Mouse (Mus musculus) brain, embryonic 18.5 days (tissue): Measurements from ENCODE around the gene Spag17.

Experiments
- DNase-seq: peaks from one replicate; pipeline ENCODE4 v3.0.0-alpha.2; 2012; ENCODE audit warnings: low read depth, low spot score

The Spag17 gene

GRCm38 (mm10) chr3:99964345-99964744 is 79.1 kb downstream of the Spag17 start:
- DNase-seq: no peak

- DNase-seq: no peak
Observed at GRCm38 (mm10) chr3:99965863-99966262, 80.7 kb downstream of the Spag17 start.

GRCm38 (mm10) chr3:99966285-99966684 is 81.1 kb downstream of the Spag17 start:
- DNase-seq: no peak

GRCm38 (mm10) chr3:99970766-99971165 is 85.6 kb downstream of the Spag17 start:
- DNase-seq: no peak

GRCm38 (mm10) chr3:99981046-99981445 is 95.8 kb downstream of the Spag17 start:
- no peak for DNase-seq

GRCm38 (mm10) chr3:100004676-100005075 is 119.5 kb downstream of the Spag17 start:
- DNase-seq: no peak

- no peak for DNase-seq
Observed at GRCm38 (mm10) chr3:100009807-100010206, 124.6 kb downstream of the Spag17 start.

GRCm38 (mm10) chr3:100014110-100014509 is 128.9 kb downstream of the Spag17 start:
- DNase-seq: no peak

- no peak for DNase-seq
Observed at GRCm38 (mm10) chr3:100031291-100031690, 146.1 kb downstream of the Spag17 start.

GRCm38 (mm10) chr3:100032969-100033368 is 147.8 kb downstream of the Spag17 start:
- no peak for DNase-seq

- no peak for DNase-seq
Observed at GRCm38 (mm10) chr3:100034366-100034956, 149.3 kb downstream of the Spag17 start.

GRCm38 (mm10) chr3:100035097-100035496 is 149.9 kb downstream of the Spag17 start:
- no peak for DNase-seq

- no peak for DNase-seq
Observed at GRCm38 (mm10) chr3:100036846-100037245, 151.6 kb downstream of the Spag17 start.

GRCm38 (mm10) chr3:100074406-100074805 is 189.2 kb downstream of the Spag17 start:
- DNase-seq: no peak

GRCm38 (mm10) chr3:100102386-100103092 is 217.3 kb downstream of the Spag17 start:
- no peak for DNase-seq

- DNase-seq: no peak
Observed at GRCm38 (mm10) chr3:100106736-100107135, 221.5 kb downstream of the Spag17 start.

GRCm38 (mm10) chr3:100118681-100119080 is 233.5 kb downstream of the Spag17 start:
- no peak for DNase-seq

GRCm38 (mm10) chr3:100121961-100122360 is 236.8 kb downstream of the Spag17 start:
- no peak for DNase-seq

GRCm38 (mm10) chr3:100122445-100122844 is 237.2 kb downstream of the Spag17 start:
- no peak for DNase-seq

GRCm38 (mm10) chr3:100160682-100161445 is 275.7 kb downstream of the Spag17 start:
- DNase-seq: no peak

- DNase-seq: peak; percentile 2
Observed at GRCm38 (mm10) chr3:100161665-100162314, 276.6 kb downstream of the Spag17 start.
